Mouse (Mus musculus) regulatory T cell (primary cell): Measurements from ENCODE around the gene Cobl.

ENCODE experiments used
- in situ Hi-C: fragments of 300-600 bp; cut with MboI, MseI; formaldehyde crosslinking; loops from one replicate; pipeline ENCODE4 v1.15.1; 2025; ENCODE audit warnings: high pct_unique_total_duplicates

The Cobl gene

GRCm38 (mm10) chr11:12444215-12444614 is 20.5 kb downstream of the Cobl start:
- in situ Hi-C loops, result no loop called here

- in situ Hi-C loops, result no loop called here
These were observed 21.1 kb downstream of the Cobl start for GRCm38 (mm10) chr11:12443614-12444013.

GRCm38 (mm10) chr11:12443185-12443584 is 21.6 kb downstream of the Cobl start:
- in situ Hi-C loops, result no loop called here

- in situ Hi-C loops, result no loop called here
These were observed 22.5 kb downstream of the Cobl start for GRCm38 (mm10) chr11:12442283-12442682.

GRCm38 (mm10) chr11:12435905-12436304 is 28.9 kb downstream of the Cobl start:
- in situ Hi-C loops, result no loop called here

- in situ Hi-C loops, result no loop called here
These were observed 29.7 kb downstream of the Cobl start for GRCm38 (mm10) chr11:12435018-12435417.

GRCm38 (mm10) chr11:12434597-12434996 is 30.2 kb downstream of the Cobl start:
- in situ Hi-C loops, result no loop called here

GRCm38 (mm10) chr11:12431911-12432310 is 32.8 kb downstream of the Cobl start:
- in situ Hi-C loops, result no loop called here

- in situ Hi-C loops, result no loop called here
These were observed 34.3 kb downstream of the Cobl start for GRCm38 (mm10) chr11:12430231-12431041.

GRCm38 (mm10) chr11:12426746-12427145 is 38.0 kb downstream of the Cobl start:
- in situ Hi-C loops, result no loop called here

GRCm38 (mm10) chr11:12424205-12424604 is 40.6 kb downstream of the Cobl start:
- in situ Hi-C loops, result no loop called here

- in situ Hi-C loops, result no loop called here
These were observed 43.6 kb downstream of the Cobl start for GRCm38 (mm10) chr11:12421183-12421582.

GRCm38 (mm10) chr11:12420146-12420545 is 44.6 kb downstream of the Cobl start:
- in situ Hi-C loops, result no loop called here

- in situ Hi-C loops, result loop anchor here (10.0 kb wide), 1 partner anchor 212 kb away; no protein-coding TSS in a partner anchor
These were observed 47.9 kb downstream of the Cobl start for GRCm38 (mm10) chr11:12416899-12417298.

GRCm38 (mm10) chr11:12415329-12415728 is 49.4 kb downstream of the Cobl start:
- in situ Hi-C loops, result loop anchor here (10.0 kb wide), 1 partner anchor 211 kb away; no protein-coding TSS in a partner anchor

- in situ Hi-C loops, result loop anchor here (10.0 kb wide), 1 partner anchor 207 kb away; no protein-coding TSS in a partner anchor
These were observed 52.8 kb downstream of the Cobl start for GRCm38 (mm10) chr11:12411950-12412349.

GRCm38 (mm10) chr11:12411075-12411807 is 53.5 kb downstream of the Cobl start:
- in situ Hi-C loops, result loop anchor here (10.0 kb wide), 1 partner anchor 206 kb away; no protein-coding TSS in a partner anchor

- in situ Hi-C loops, result no loop called here
These were observed 55.3 kb downstream of the Cobl start for GRCm38 (mm10) chr11:12409463-12409862.

GRCm38 (mm10) chr11:12407834-12408233 is 56.9 kb downstream of the Cobl start:
- in situ Hi-C loops, result no loop called here

- in situ Hi-C loops, result no loop called here
These were observed 64.9 kb downstream of the Cobl start for GRCm38 (mm10) chr11:12399903-12400302.

GRCm38 (mm10) chr11:12396196-12396595 is 68.6 kb downstream of the Cobl start:
- in situ Hi-C loops, result no loop called here

- in situ Hi-C loops, result no loop called here
These were observed 70.1 kb downstream of the Cobl start for GRCm38 (mm10) chr11:12394701-12395100.

- in situ Hi-C loops, result no loop called here
These were observed 70.6 kb downstream of the Cobl start for GRCm38 (mm10) chr11:12394151-12394550.
